Mouse (Mus musculus): Measurements from ENCODE around the gene D13Ertd608e. TPM values are rescaled to one million over a fixed set of nuclear protein-coding genes. Genes with fewer than 3 reads are reported as not detected.

The D13Ertd608e gene
- total and polyA plus RNA-seq, 3 experiments, result not detected

DNA sequence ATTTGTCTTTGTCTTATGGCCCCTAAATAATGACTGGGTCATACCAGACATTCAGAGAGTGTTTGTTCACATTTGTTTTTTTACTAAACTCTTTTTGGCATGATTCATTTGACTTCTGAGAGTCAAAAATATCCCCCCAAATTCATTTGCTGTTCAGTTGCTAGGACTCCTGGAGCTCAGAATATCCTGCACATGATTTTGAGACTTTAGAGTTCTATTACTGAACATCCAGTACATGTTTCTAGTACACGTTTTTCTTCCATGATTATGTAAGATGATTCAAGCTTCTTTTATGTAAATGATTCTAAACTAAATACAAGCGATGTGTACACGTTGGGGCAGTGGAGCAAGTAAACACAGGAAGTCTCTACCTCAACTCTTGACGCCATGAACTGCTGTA, 38.1 kb upstream of the D13Ertd608e start:
- dilution Hi-C loops (cut with MboI; ENCODE audit: extremely low pct_ligation_motif_present, extremely low pct_unique_long_range_greater_than_20kb, low sequenced_read_pairs), result no loop called here
- TF ChIP-seq IRF4 (IDR thresholded peaks at IDR 0.05; ENCODE audit: low read depth, low read length), result no peak
- no peak for TF ChIP-seq CHD2 (IDR thresholded peaks at IDR 0.05; ENCODE audit: low read length)
- no peak for TF ChIP-seq POLR2A (IDR thresholded peaks at IDR 0.05; ENCODE audit: low read depth, low read length)
- no peak for TF ChIP-seq GABPA (IDR thresholded peaks at IDR 0.05; ENCODE audit: insufficient replicate concordance, low read depth, low read length)
- TF ChIP-seq NRF1 (IDR thresholded peaks at IDR 0.05; ENCODE audit: low read depth, low read length), result no peak
- no peak for TF ChIP-seq NELFE (IDR thresholded peaks at IDR 0.05; ENCODE audit: low read depth, low read length)
- TF ChIP-seq SMC3 (IDR thresholded peaks at IDR 0.05; ENCODE audit: low read depth, low read length), result no peak
- no peak for TF ChIP-seq ZNF384 (IDR thresholded peaks at IDR 0.05; ENCODE audit: low read depth, low read length)
- TF ChIP-seq MAX (IDR thresholded peaks at IDR 0.05; ENCODE audit: low read length), result no peak
- TF ChIP-seq JUN (IDR thresholded peaks at IDR 0.05; ENCODE audit: insufficient read depth, low read depth, low read length), result no peak
- no peak for TF ChIP-seq RAD21 (IDR thresholded peaks at IDR 0.05; ENCODE audit: low read depth, low read length)
- TF ChIP-seq KAT2A (IDR thresholded peaks at IDR 0.05; ENCODE audit: insufficient replicate concordance, low read length), result no peak
- TF ChIP-seq E2F4 (IDR thresholded peaks at IDR 0.05; ENCODE audit: insufficient replicate concordance, low read depth, low read length), result no peak
- H3K27me3 ChIP-seq (replicated peaks), result no peaks in the 10 kb centered on the region

DNA sequence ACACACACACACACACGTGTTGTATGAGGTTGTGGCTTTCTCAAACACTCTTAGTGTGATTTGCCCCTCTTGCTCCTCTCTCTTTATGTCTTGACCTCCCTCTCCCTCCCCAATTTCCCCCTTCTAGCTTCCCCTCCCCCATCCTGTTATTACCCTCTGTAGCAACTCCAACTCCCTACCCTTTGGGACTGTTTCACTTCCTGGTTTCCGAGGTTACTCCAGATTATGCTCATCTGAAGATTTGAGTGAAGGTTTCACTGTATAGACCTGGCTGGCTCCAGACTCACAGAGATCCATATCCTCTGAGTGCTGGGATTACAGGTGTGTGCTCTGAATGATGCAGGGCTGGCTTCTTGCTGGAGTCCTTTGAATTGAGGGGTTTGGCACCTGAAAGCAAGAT, 26.9 kb upstream of the D13Ertd608e start:
- no peak overlapping the region for H3K27ac ChIP-seq (ENCODE audit: insufficient read depth, low read depth)
- H3K9ac ChIP-seq (ENCODE audit: insufficient read depth, low read depth), result no peak overlapping the region
- no peak overlapping the region for H3K4me3 ChIP-seq (replicated peaks in 1 of 3; ENCODE audit: low read depth in 2 of 3, low read length in 2 of 3, poor library complexity in 1 of 3)
- H3K4me2 ChIP-seq (ENCODE audit: insufficient read depth, low read depth, poor library complexity, severe bottlenecking), result no peak overlapping the region
- in situ Hi-C loops (cut with MboI; ENCODE audit: low pct_ligation_motif_present, low pct_unique_long_range_greater_than_20kb, low sequenced_read_pairs), result no loop called here
- dilution Hi-C loops (cut with MboI; ENCODE audit: extremely low pct_ligation_motif_present, extremely low pct_unique_long_range_greater_than_20kb, low sequenced_read_pairs), result no loop called here
- no peaks in the 10 kb centered on the region for H3K9me3 ChIP-seq (replicated peaks; ENCODE audit: low read length)
- H3K27me3 ChIP-seq (replicated peaks), result no peaks in the 10 kb centered on the region
- H3K36me3 ChIP-seq (replicated peaks in 1 of 2; ENCODE audit: control insufficient read depth in 1 of 2, insufficient read depth in 1 of 2, low read length in 1 of 2), result no peaks in the 10 kb centered on the region
- peaks cover 0 to 13% of the 10 kb centered on the region in 2 experiments; a peak in 2 of 4 replicates for H3K4me1 ChIP-seq (ENCODE audit: control insufficient read depth in 1 of 2, insufficient read depth in 2 of 2)
- DNase-seq (ENCODE audit: extremely low read depth), result no peak
- no peak for TF ChIP-seq POLR2A (IDR thresholded peaks at IDR 0.05; ENCODE audit: low read depth, low read length)
- no peak for TF ChIP-seq EP300 (IDR thresholded peaks at IDR 0.05; ENCODE audit: low read length)
- TF ChIP-seq CHD2 (IDR thresholded peaks at IDR 0.05; ENCODE audit: low read length), result no peak; the same call in 1 of the 2 replicates
- no peak for TF ChIP-seq TCF12 (IDR thresholded peaks at IDR 0.05; ENCODE audit: low read depth, low read length)
- no peak for TF ChIP-seq MAFK (IDR thresholded peaks at IDR 0.05; ENCODE audit: insufficient replicate concordance, low read length)
- no peak for TF ChIP-seq JUND (conservative IDR thresholded peaks at IDR 0.05; ENCODE audit: low read depth, low read length)
- no peak for TF ChIP-seq PAX5 (IDR thresholded peaks at IDR 0.05; ENCODE audit: low read length)
- no peak for TF ChIP-seq MXI1 (IDR thresholded peaks at IDR 0.05; ENCODE audit: low read depth, low read length)
- TF ChIP-seq NRF1 (IDR thresholded peaks at IDR 0.05; ENCODE audit: low read depth, low read length), result no peak
- TF ChIP-seq POLR2AphosphoS2 (IDR thresholded peaks at IDR 0.05; ENCODE audit: low read depth, low read length), result no peak
- no peak for TF ChIP-seq RAD21 (IDR thresholded peaks at IDR 0.05; ENCODE audit: low read depth, low read length)
- no peak for TF ChIP-seq MEF2A (IDR thresholded peaks at IDR 0.05; ENCODE audit: borderline replicate concordance, low read depth, low read length)
- TF ChIP-seq ZNF384 (IDR thresholded peaks at IDR 0.05; ENCODE audit: low read depth, low read length), result no peak
- no peak for TF ChIP-seq BHLHE40 (IDR thresholded peaks at IDR 0.05; ENCODE audit: low read depth, low read length)
- no peak for TF ChIP-seq JUN (IDR thresholded peaks at IDR 0.05; ENCODE audit: insufficient read depth, low read depth, low read length)
- no peak for TF ChIP-seq ZMIZ1 (IDR thresholded peaks at IDR 0.05; ENCODE audit: low read depth, low read length)
- no peaks in the 10 kb centered on the region for H3K79me2 ChIP-seq (replicated peaks; ENCODE audit: control insufficient read depth, extremely low read depth, insufficient read depth, poor library complexity, severe bottlenecking)

More for the DNA sequence above, 38.1 kb upstream of the D13Ertd608e start:
- no peaks in the 10 kb centered on the region for H3K36me3 ChIP-seq (replicated peaks in 1 of 2; ENCODE audit: control insufficient read depth in 1 of 2, insufficient read depth in 1 of 2, low read length in 1 of 2)
- no peaks in the 10 kb centered on the region for H3K9me3 ChIP-seq (replicated peaks; ENCODE audit: low read length)
- H3K27ac ChIP-seq (ENCODE audit: insufficient read depth, low read depth), result no peak overlapping the region
- no peak for DNase-seq (ENCODE audit: extremely low read depth)
- in situ Hi-C loops (cut with MboI; ENCODE audit: low pct_ligation_motif_present, low pct_unique_long_range_greater_than_20kb, low sequenced_read_pairs), result no loop called here
- peaks cover 0 to 2% of the 10 kb centered on the region in 2 experiments; a peak in 1 of 4 replicates for H3K4me1 ChIP-seq (ENCODE audit: control insufficient read depth in 1 of 2, insufficient read depth in 2 of 2)
- no peak overlapping the region for H3K9ac ChIP-seq (ENCODE audit: insufficient read depth, low read depth)
- H3K79me2 ChIP-seq (replicated peaks; ENCODE audit: control insufficient read depth, extremely low read depth, insufficient read depth, poor library complexity, severe bottlenecking), result no peaks in the 10 kb centered on the region
- no peak overlapping the region for H3K4me3 ChIP-seq (replicated peaks in 1 of 3; ENCODE audit: low read depth in 2 of 3, low read length in 2 of 3, poor library complexity in 1 of 3)
- H3K4me2 ChIP-seq (ENCODE audit: insufficient read depth, low read depth, poor library complexity, severe bottlenecking), result no peak overlapping the region

Data from CH12.LX (cell line).